Mouse (Mus musculus): ENCODE data around the gene Kbtbd8. TPM values are rescaled to one million over a fixed set of nuclear protein-coding genes. Genes with fewer than 3 reads are reported as not detected.

Kbtbd8 gene
- polyA plus RNA-seq, 1 experiment from 2014 or later, result 9.7 TPM

GRCm38 (mm10) chr6:95108437-95108836 lies 8.6 kb upstream of the Kbtbd8 start:
- ATAC-seq (replicated peaks; ENCODE audit: low FRiP score) (no peak), DNase-seq (ENCODE audit: low spot score) (no peak)
- H3K4me2 ChIP-seq, result no peak overlapping the region
- no peaks in the 10 kb centered on the region for H3K4me1 ChIP-seq (replicated peaks; ENCODE audit: control insufficient read depth, insufficient read depth, low read length)
- no peaks in the 10 kb centered on the region for H3K36me3 ChIP-seq (ENCODE audit: control insufficient read depth, insufficient read depth, low read length)
- H3K27ac ChIP-seq (ENCODE audit: low read depth, low read length), result no peak overlapping the region
- H3K4me3 ChIP-seq (ENCODE audit: low read depth, low read length), result no peak overlapping the region
- H3K9ac ChIP-seq (ENCODE audit: low read depth, low read length), result no peak overlapping the region
- no peaks in the 10 kb centered on the region for H3K9me3 ChIP-seq (ENCODE audit: control insufficient read depth, low read length)
- H3K27me3 ChIP-seq (replicated peaks; ENCODE audit: control insufficient read depth, insufficient read depth, low read length), result no peaks in the 10 kb centered on the region

- 87% methylated on average over 6 of the region's 6 CpGs for WGBS
These were observed 7.2 kb upstream of the Kbtbd8 start for GRCm38 (mm10) chr6:95109691-95110450.

GRCm38 (mm10) chr6:95112015-95112414 lies 5.0 kb upstream of the Kbtbd8 start:
- no peak for ATAC-seq (replicated peaks; ENCODE audit: low FRiP score)
- Histone ChIP-seq H3K36me3 (ENCODE audit: control insufficient read depth, insufficient read depth, low read length) (no peaks in the 10 kb centered on the region), H3K27ac (ENCODE audit: low read depth, low read length) (no peak overlapping the region), H3K9ac (ENCODE audit: low read depth, low read length) (no peak overlapping the region), H3K27me3 (replicated peaks; ENCODE audit: control insufficient read depth, insufficient read depth, low read length) (no peaks in the 10 kb centered on the region), H3K9me3 (ENCODE audit: control insufficient read depth, low read length) (no peaks in the 10 kb centered on the region), H3K4me3 (ENCODE audit: low read depth, low read length) (no peak overlapping the region), H3K4me1 (replicated peaks; ENCODE audit: control insufficient read depth, insufficient read depth, low read length) (peaks cover 7% of the 10 kb centered on the region), H3K4me2 (no peak overlapping the region)
- 73% methylated on average over 5 of the region's 5 CpGs for WGBS
- no peak for DNase-seq (ENCODE audit: low spot score)

More at GRCm38 (mm10) chr6:95109691-95110450, 7.2 kb upstream of the Kbtbd8 start:
- Histone ChIP-seq H3K4me3 (ENCODE audit: low read depth, low read length) (no peak overlapping the region), H3K9ac (ENCODE audit: low read depth, low read length) (no peak overlapping the region), H3K9me3 (ENCODE audit: control insufficient read depth, low read length) (no peaks in the 10 kb centered on the region), H3K36me3 (ENCODE audit: control insufficient read depth, insufficient read depth, low read length) (no peaks in the 10 kb centered on the region), H3K27ac (ENCODE audit: low read depth, low read length) (no peak overlapping the region), H3K4me1 (replicated peaks; ENCODE audit: control insufficient read depth, insufficient read depth, low read length) (no peaks in the 10 kb centered on the region), H3K4me2 (no peak overlapping the region), H3K27me3 (replicated peaks; ENCODE audit: control insufficient read depth, insufficient read depth, low read length) (no peaks in the 10 kb centered on the region)
- ATAC-seq (replicated peaks; ENCODE audit: low FRiP score), result no peak
- DNase-seq (ENCODE audit: low spot score), result no peak

DNA sequence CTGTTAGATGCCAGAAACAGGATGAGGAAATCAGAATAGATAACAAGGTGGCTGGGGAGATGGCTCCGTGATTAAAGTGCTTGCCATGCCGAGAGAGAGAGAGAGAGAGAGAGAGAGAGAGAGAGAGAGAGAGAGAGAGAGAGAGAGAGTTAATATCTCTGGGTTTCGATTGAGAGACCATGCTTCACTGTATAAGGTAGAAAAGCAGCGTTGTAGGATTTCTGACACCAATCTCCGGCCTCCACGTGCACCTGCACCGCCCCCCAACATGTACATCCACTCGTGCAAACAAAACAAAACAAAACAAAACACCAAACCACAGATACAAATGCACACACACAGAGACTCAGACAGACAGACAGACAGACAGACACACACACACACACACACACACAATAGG lies 527 bp upstream of the Kbtbd8 start:
- no peak for ATAC-seq (replicated peaks; ENCODE audit: low FRiP score)
- Histone ChIP-seq H3K9me3 (ENCODE audit: control insufficient read depth, low read length) (no peaks in the 10 kb centered on the region), H3K4me3 (ENCODE audit: low read depth, low read length) (peak overlapping the region; percentile 43; the same call in 1 of the 2 replicates), H3K4me2 (peak overlapping the region; percentile 73), H3K36me3 (ENCODE audit: control insufficient read depth, insufficient read depth, low read length) (no peaks in the 10 kb centered on the region), H3K4me1 (replicated peaks; ENCODE audit: control insufficient read depth, insufficient read depth, low read length) (peaks cover 8% of the 10 kb centered on the region), H3K27ac (ENCODE audit: low read depth, low read length) (no peak overlapping the region), H3K27me3 (replicated peaks; ENCODE audit: control insufficient read depth, insufficient read depth, low read length) (no peaks in the 10 kb centered on the region), H3K9ac (ENCODE audit: low read depth, low read length) (no peak overlapping the region)
- DNase-seq (ENCODE audit: low spot score), result no peak
- WGBS, result 39% methylated on average over 8 of the region's 8 CpGs

DNA sequence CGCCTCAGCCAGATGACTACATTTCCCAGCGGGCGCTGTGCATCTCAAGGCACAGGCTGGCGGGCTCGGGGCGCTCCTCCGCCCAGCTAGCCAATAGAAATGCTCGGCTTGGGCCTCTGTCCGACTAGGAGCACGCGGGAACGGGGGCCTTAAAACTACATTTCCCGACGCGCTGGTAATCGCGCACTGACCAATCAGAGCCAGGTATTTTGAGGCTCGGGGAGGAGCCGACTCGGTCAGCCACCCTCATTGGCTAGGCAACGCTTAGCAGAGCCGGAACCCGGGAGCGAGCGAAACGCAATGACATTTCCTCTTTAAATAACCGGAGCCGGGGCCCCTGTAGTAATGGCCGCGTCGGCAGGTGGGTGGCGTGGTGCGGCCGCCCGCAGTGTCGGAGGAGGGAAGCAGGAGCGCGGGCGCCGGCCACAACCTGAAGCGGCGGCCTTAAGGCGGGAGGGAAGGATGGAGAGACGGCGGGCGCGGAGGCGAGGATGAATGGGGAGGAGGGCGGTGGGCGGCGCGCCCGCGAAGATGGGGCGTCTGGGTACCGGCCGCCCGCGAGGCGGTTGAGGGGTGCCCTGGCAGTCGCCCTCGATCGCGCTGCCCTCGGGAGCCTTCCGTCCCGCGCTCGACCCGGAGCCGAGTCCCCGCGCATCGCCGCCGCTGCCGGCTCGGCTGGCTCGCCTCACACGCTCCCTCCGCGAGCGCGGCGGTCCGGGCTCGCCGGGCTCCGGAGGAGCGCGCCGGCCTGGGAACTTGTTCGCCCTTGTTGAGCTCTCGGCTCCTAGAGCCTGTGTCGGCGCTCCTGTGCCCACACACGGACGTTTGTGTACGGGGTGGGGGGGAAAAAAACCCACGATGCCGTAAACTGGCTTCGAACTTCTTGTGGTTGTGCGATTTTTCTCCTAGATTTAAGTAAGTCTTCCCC lies 838 bp downstream of the Kbtbd8 start:
- Histone ChIP-seq H3K27me3 (replicated peaks; ENCODE audit: control insufficient read depth, insufficient read depth, low read length) (no peaks in the 10 kb centered on the region), H3K36me3 (ENCODE audit: control insufficient read depth, insufficient read depth, low read length) (peaks cover 8% of the 10 kb centered on the region; the same call in 1 of the 2 replicates), H3K9ac (ENCODE audit: low read depth, low read length) (peak overlapping the region; percentile 78), H3K9me3 (ENCODE audit: control insufficient read depth, low read length) (no peaks in the 10 kb centered on the region), H3K4me2 (peak overlapping the region; percentile 83), H3K4me1 (replicated peaks; ENCODE audit: control insufficient read depth, insufficient read depth, low read length) (peaks cover 8% of the 10 kb centered on the region), H3K4me3 (ENCODE audit: low read depth, low read length) (peak overlapping the region; percentile 90), H3K27ac (ENCODE audit: low read depth, low read length) (peak overlapping the region; percentile 58)
- ATAC-seq (replicated peaks; ENCODE audit: low FRiP score) (peak; percentile 97), DNase-seq (ENCODE audit: low spot score) (peak; percentile 94)
- WGBS, result under 1% methylated on average over 95 of the region's 103 CpGs

- DNase-seq (ENCODE audit: low spot score), result no peak
- Histone ChIP-seq H3K36me3 (ENCODE audit: control insufficient read depth, insufficient read depth, low read length) (peaks cover 8% of the 10 kb centered on the region; the same call in 1 of the 2 replicates), H3K9me3 (ENCODE audit: control insufficient read depth, low read length) (no peaks in the 10 kb centered on the region), H3K27ac (ENCODE audit: low read depth, low read length) (no peak overlapping the region), H3K4me1 (replicated peaks; ENCODE audit: control insufficient read depth, insufficient read depth, low read length) (peaks cover 8% of the 10 kb centered on the region), H3K4me3 (ENCODE audit: low read depth, low read length) (no peak overlapping the region; the same call in 1 of the 2 replicates), H3K9ac (ENCODE audit: low read depth, low read length) (no peak overlapping the region), H3K4me2 (peak overlapping the region; percentile 43), H3K27me3 (replicated peaks; ENCODE audit: control insufficient read depth, insufficient read depth, low read length) (no peaks in the 10 kb centered on the region)
- ATAC-seq (replicated peaks; ENCODE audit: low FRiP score), result no peak
- WGBS, result 72% methylated on average over 3 of the region's 3 CpGs
These were observed 2.3 kb downstream of the Kbtbd8 start for GRCm38 (mm10) chr6:95119389-95119788.

GRCm38 (mm10) chr6:95149931-95150534 lies 33.0 kb downstream of the Kbtbd8 start:
- Histone ChIP-seq H3K4me3 (ENCODE audit: low read depth, low read length) (no peak overlapping the region), H3K9ac (ENCODE audit: low read depth, low read length) (no peak overlapping the region), H3K9me3 (ENCODE audit: control insufficient read depth, low read length) (no peaks in the 10 kb centered on the region), H3K36me3 (ENCODE audit: control insufficient read depth, insufficient read depth, low read length) (no peaks in the 10 kb centered on the region), H3K27ac (ENCODE audit: low read depth, low read length) (no peak overlapping the region), H3K4me1 (replicated peaks; ENCODE audit: control insufficient read depth, insufficient read depth, low read length) (no peaks in the 10 kb centered on the region), H3K27me3 (replicated peaks; ENCODE audit: control insufficient read depth, insufficient read depth, low read length) (no peaks in the 10 kb centered on the region), H3K4me2 (no peak overlapping the region)
- 35% methylated on average over 6 of the region's 6 CpGs for WGBS
- ATAC-seq (replicated peaks; ENCODE audit: low FRiP score), result no peak
- no peak for DNase-seq (ENCODE audit: low spot score)

GRCm38 (mm10) chr6:95150885-95151284 lies 33.8 kb downstream of the Kbtbd8 start:
- H3K27ac ChIP-seq (ENCODE audit: low read depth, low read length), result no peak overlapping the region
- H3K4me2 ChIP-seq, result no peak overlapping the region
- H3K9me3 ChIP-seq (ENCODE audit: control insufficient read depth, low read length), result no peaks in the 10 kb centered on the region
- H3K4me1 ChIP-seq (replicated peaks; ENCODE audit: control insufficient read depth, insufficient read depth, low read length), result no peaks in the 10 kb centered on the region
- DNase-seq (ENCODE audit: low spot score) (no peak), ATAC-seq (replicated peaks; ENCODE audit: low FRiP score) (no peak)
- 92% methylated on average over 4 of the region's 4 CpGs for WGBS
- no peaks in the 10 kb centered on the region for H3K36me3 ChIP-seq (ENCODE audit: control insufficient read depth, insufficient read depth, low read length)
- H3K4me3 ChIP-seq (ENCODE audit: low read depth, low read length), result no peak overlapping the region
- no peak overlapping the region for H3K9ac ChIP-seq (ENCODE audit: low read depth, low read length)
- no peaks in the 10 kb centered on the region for H3K27me3 ChIP-seq (replicated peaks; ENCODE audit: control insufficient read depth, insufficient read depth, low read length)
